Mouse (Mus musculus): ENCODE measurements at regions not wholly inside any gene's neighbourhood (a gene's known extent, or its start where the extent isn't known, plus 50 kb on each side); places are given as distances from the start of the nearest gene placed in this dataset.

- no peak for TF ChIP-seq CTCF (IDR thresholded peaks at IDR 0.05; ENCODE audit: borderline replicate concordance, insufficient read depth, low read length)
- TF ChIP-seq POLR2A (IDR thresholded peaks at IDR 0.05; ENCODE audit: low read depth, low read length), result no peak
Observed at GRCm38 (mm10) chr14:80789131-80789530, 805.2 kb downstream of the Olfm4 start.
